Mouse (Mus musculus): ENCODE measurements at regions not wholly inside any gene's neighbourhood (a gene's known extent, or its start where the extent isn't known, plus 50 kb on each side); places are given as distances from the start of the nearest gene placed in this dataset.

GRCm38 (mm10) chr17:61696717-61697116 lies 1184.4 kb downstream of the Efna5 start:
- DNase-seq: no peak

- no peak for DNase-seq
These were observed 1194.8 kb downstream of the Efna5 start for GRCm38 (mm10) chr17:61686325-61686724.

- no peak for DNase-seq
These were observed 1196.6 kb downstream of the Efna5 start for GRCm38 (mm10) chr17:61684524-61684923.

GRCm38 (mm10) chr17:61670651-61671050 lies 1210.5 kb downstream of the Efna5 start:
- no peak for DNase-seq

- DNase-seq: no peak
These were observed 1213.7 kb downstream of the Efna5 start for GRCm38 (mm10) chr17:61667428-61667827.

GRCm38 (mm10) chr17:61664926-61665325 lies 1216.2 kb downstream of the Efna5 start:
- DNase-seq: no peak

GRCm38 (mm10) chr17:61647576-61647975 lies 1233.5 kb downstream of the Efna5 start:
- no peak for DNase-seq

- no peak for DNase-seq
These were observed 1272.8 kb downstream of the Efna5 start for GRCm38 (mm10) chr17:61608286-61608685.

- peak; percentile 2 for DNase-seq
These were observed 1274.2 kb downstream of the Efna5 start for GRCm38 (mm10) chr17:61606729-61607481.

- DNase-seq: no peak
These were observed 1276.9 kb downstream of the Efna5 start for GRCm38 (mm10) chr17:61604246-61604645.

GRCm38 (mm10) chr17:61589255-61589654 lies 1291.9 kb downstream of the Efna5 start:
- DNase-seq: no peak

- no peak for DNase-seq
These were observed 1302.2 kb downstream of the Efna5 start for GRCm38 (mm10) chr17:61578895-61579294.

GRCm38 (mm10) chr17:61570933-61571332 lies 1310.2 kb downstream of the Efna5 start:
- peak; percentile 88 for DNase-seq
